Mouse (Mus musculus) neural tube, embryonic 14.5 days (tissue): ENCODE measurements around the gene Tjap1. TPM values are rescaled to one million over a fixed set of nuclear protein-coding genes. Genes with fewer than 3 reads are reported as not detected.

Source experiments
- ATAC-seq: fragments of 200-750 bp; cut with Nextera tagmentation; 2 replicates; pipeline ENCODE4 v1.8.0; 2017; ENCODE audit warnings: low read depth, mild to moderate bottlenecking, moderate TSS enrichment, moderate library complexity
- H3K27ac ChIP-seq: fragments of 300-500 bp; sonication (generic); 2 replicates; pipeline ENCODE4 v1.5.1; 2014; ENCODE audit warnings: low read depth, mild to moderate bottlenecking, control low read depth, low read length, moderate library complexity, mixed read lengths
- H3K27me3 ChIP-seq: fragments of 300-500 bp; sonication (generic); 2 replicates; pipeline ENCODE4 v1.6.1; 2014; ENCODE audit warnings: low read length; ENCODE audit not compliant: control insufficient read depth, insufficient read depth
- H3K36me3 ChIP-seq: fragments of 300-500 bp; sonication (generic); 2 replicates; pipeline ENCODE4 v1.6.1; 2014; ENCODE audit warnings: low read length, mixed read lengths; ENCODE audit not compliant: control insufficient read depth, insufficient read depth
- H3K4me1 ChIP-seq: fragments of 300-500 bp; sonication (generic); 2 replicates; pipeline ENCODE4 v1.6.1; 2014; ENCODE audit warnings: low read length; ENCODE audit not compliant: control insufficient read depth, insufficient read depth
- H3K4me2 ChIP-seq: fragments of 300-500 bp; sonication (generic); 2 replicates; pipeline ENCODE4 v1.6.1; 2014; ENCODE audit warnings: mild to moderate bottlenecking, low read depth, low read length, control low read depth
- H3K4me3 ChIP-seq: fragments of 300-500 bp; sonication (generic); 2 replicates; pipeline ENCODE4 v1.5.1; 2014; ENCODE audit warnings: low read depth, low read length, control low read depth, mixed read lengths
- H3K9ac ChIP-seq: fragments of 300-500 bp; sonication (generic); replicated peaks from 2 replicates; pipeline ENCODE4 v1.6.1; 2014; ENCODE audit warnings: low read depth, mild to moderate bottlenecking, control low read depth, low read length, mixed read lengths
- H3K9me3 ChIP-seq: fragments of 300-500 bp; sonication (generic); 2 replicates; pipeline ENCODE4 v1.6.1; 2016; ENCODE audit warnings: low read length; ENCODE audit not compliant: control insufficient read depth
- WGBS: fragments of 180-500 bp; shearing (Covaris S2); extraction: QIAGEN DNeasy Blood & Tissue Kit; methylation state at CpG from one replicate; pipeline ENCODE4 v1.1.7; 2014; 5-methylcytosine and 5-hydroxymethylcytosine counted together
- polyA plus RNA-seq: library from polyadenylated mRNA; unstranded; fragments of >200 nt; fragmentation: Nextera tagmentation; extraction: Ambion mirVana; gene quantifications from 2 replicates; pipeline ENCODE4 v1.2.1, GENCODE M21; 2014

Gene Tjap1
- polyA plus RNA-seq, 1 experiment from 2014 or later, result 21.8 TPM

- Histone ChIP-seq H3K9ac (0 out of 2 replicates have a peak overlapping the region, but pooled peaks have one; percentile 82), H3K4me2 (peak overlapping the region; percentile 70; the same call in 1 of the 2 replicates), H3K36me3 (peaks cover 15% of the 10 kb centered on the region; the same call in 1 of the 2 replicates), H3K27me3 (no peaks in the 10 kb centered on the region), H3K4me3 (peak overlapping the region; percentile 82; the same call in 1 of the 2 replicates), H3K27ac (no peak overlapping the region), H3K4me1 (peaks cover 24% of the 10 kb centered on the region), H3K9me3 (no peaks in the 10 kb centered on the region)
- ATAC-seq, result no peak
- WGBS, result 61% methylated on average over 14 of the region's 14 CpGs
Measured at GRCm38 (mm10) chr17:46252571-46253451, 30.0 kb downstream of the Tjap1 start.

- H3K9me3 ChIP-seq, result no peaks in the 10 kb centered on the region
- WGBS, result 83% methylated on average over 7 of the region's 7 CpGs
- no peak overlapping the region for H3K9ac ChIP-seq
- ATAC-seq, result no peak
- no peak overlapping the region for H3K4me2 ChIP-seq
- H3K27ac ChIP-seq, result no peak overlapping the region
- H3K27me3 ChIP-seq, result no peaks in the 10 kb centered on the region
- peaks cover 15% of the 10 kb centered on the region; the same call in 1 of the 2 replicates for H3K36me3 ChIP-seq
- no peak overlapping the region for H3K4me3 ChIP-seq
- peaks cover 31% of the 10 kb centered on the region for H3K4me1 ChIP-seq
Measured at GRCm38 (mm10) chr17:46251174-46251573, 31.7 kb downstream of the Tjap1 start.

GRCm38 (mm10) chr17:46248189-46248522, 34.7 kb downstream of the Tjap1 start:
- peak overlapping the region; percentile 99 for H3K4me3 ChIP-seq
- ATAC-seq, result peak; percentile 25
- no peaks in the 10 kb centered on the region for H3K9me3 ChIP-seq
- H3K4me2 ChIP-seq, result peak overlapping the region; percentile 76
- H3K4me1 ChIP-seq, result peaks cover 18% of the 10 kb centered on the region
- H3K27ac ChIP-seq, result peak overlapping the region; percentile 80
- H3K27me3 ChIP-seq, result no peaks in the 10 kb centered on the region
- peaks cover 45% of the 10 kb centered on the region for H3K36me3 ChIP-seq
- peak overlapping the region; percentile 97 for H3K9ac ChIP-seq
- WGBS, result under 1% methylated on average over 37 of the region's 37 CpGs

GRCm38 (mm10) chr17:46247512-46248188, 35.2 kb downstream of the Tjap1 start, which contains the start of the genes Polr1c and Yipf3:
TSS of gene Polr1c (minus strand) at chr17:46248054.
TSS of gene Yipf3 (plus strand) at chr17:46248080.
- H3K36me3 ChIP-seq, result peaks cover 50% of the 10 kb centered on the region
- under 1% methylated on average over 53 of the region's 53 CpGs for WGBS

GRCm38 (mm10) chr17:46244579-46244978, 38.2 kb downstream of the Tjap1 start:
- Histone ChIP-seq H3K4me1 (peaks cover 16% of the 10 kb centered on the region), H3K9me3 (no peaks in the 10 kb centered on the region), H3K36me3 (peaks cover 62% of the 10 kb centered on the region), H3K27me3 (no peaks in the 10 kb centered on the region), H3K4me2 (no peak overlapping the region), H3K27ac (no peak overlapping the region), H3K9ac (no peak overlapping the region), H3K4me3 (no peak overlapping the region)
- no peak for ATAC-seq
- WGBS, result 76% methylated on average over 10 of the region's 10 CpGs

More at GRCm38 (mm10) chr17:46247512-46248188, 35.2 kb downstream of the Tjap1 start, which contains the start of the genes Polr1c and Yipf3:
- Histone ChIP-seq H3K4me2 (peak within 1 kb of the TSS; percentile 76), H3K27me3 (no peaks in the 10 kb centered on the region), H3K4me3 (peak within 1 kb of the TSS; percentile 99), H3K9ac (peak within 1 kb of the TSS; percentile 97), H3K9me3 (no peaks in the 10 kb centered on the region), H3K4me1 (peaks cover 16% of the 10 kb centered on the region), H3K27ac (peak within 1 kb of the TSS; percentile 80)
- peak; percentile 93 for ATAC-seq

GRCm38 (mm10) chr17:46243624-46244023, 39.2 kb downstream of the Tjap1 start:
- no peaks in the 10 kb centered on the region for H3K9me3 ChIP-seq
- H3K4me2 ChIP-seq, result no peak overlapping the region
- 61% methylated on average over 2 of the region's 2 CpGs for WGBS
- no peak overlapping the region for H3K4me3 ChIP-seq
- no peak for ATAC-seq
- H3K27me3 ChIP-seq, result no peaks in the 10 kb centered on the region
- no peak overlapping the region for H3K9ac ChIP-seq
- no peak overlapping the region for H3K27ac ChIP-seq
- peaks cover 9% of the 10 kb centered on the region for H3K4me1 ChIP-seq
- H3K36me3 ChIP-seq, result peaks cover 70% of the 10 kb centered on the region

- no peak overlapping the region for H3K9ac ChIP-seq
- H3K27me3 ChIP-seq, result no peaks in the 10 kb centered on the region
- H3K27ac ChIP-seq, result no peak overlapping the region
- peaks cover 70% of the 10 kb centered on the region for H3K36me3 ChIP-seq
- no peaks in the 10 kb centered on the region for H3K9me3 ChIP-seq
- no peak overlapping the region for H3K4me2 ChIP-seq
- H3K4me3 ChIP-seq, result no peak overlapping the region
- no peak for ATAC-seq
- 89% methylated on average over 4 of the region's 4 CpGs for WGBS
- peaks cover 7% of the 10 kb centered on the region for H3K4me1 ChIP-seq
Measured at GRCm38 (mm10) chr17:46242993-46243392, 39.8 kb downstream of the Tjap1 start.

- H3K9ac ChIP-seq, result no peak overlapping the region
- WGBS, result 90% methylated on average over 13 of the region's 13 CpGs
- no peak for ATAC-seq
Measured at GRCm38 (mm10) chr17:46242274-46242673, 40.6 kb downstream of the Tjap1 start.

GRCm38 (mm10) chr17:46241471-46241870, 41.4 kb downstream of the Tjap1 start:
- no peak for ATAC-seq

More at GRCm38 (mm10) chr17:46242274-46242673, 40.6 kb downstream of the Tjap1 start:
- Histone ChIP-seq H3K36me3 (peaks cover 70% of the 10 kb centered on the region), H3K9me3 (no peaks in the 10 kb centered on the region), H3K27ac (no peak overlapping the region), H3K4me3 (no peak overlapping the region), H3K27me3 (no peaks in the 10 kb centered on the region), H3K4me2 (no peak overlapping the region), H3K4me1 (peaks cover 7% of the 10 kb centered on the region)

More at GRCm38 (mm10) chr17:46241471-46241870, 41.4 kb downstream of the Tjap1 start:
- no peak overlapping the region for H3K9ac ChIP-seq
- H3K4me2 ChIP-seq, result no peak overlapping the region
- WGBS, result 85% methylated on average over 11 of the region's 11 CpGs
- no peaks in the 10 kb centered on the region for H3K27me3 ChIP-seq
- no peak overlapping the region for H3K27ac ChIP-seq
- no peak overlapping the region for H3K4me3 ChIP-seq
- peaks cover 78% of the 10 kb centered on the region for H3K36me3 ChIP-seq
- H3K4me1 ChIP-seq, result peaks cover under 1% of the 10 kb centered on the region
- H3K9me3 ChIP-seq, result no peaks in the 10 kb centered on the region
